Mouse (Mus musculus) cerebellum, adult 11-12 months (tissue): ENCODE measurements around the gene Ets1.

Experiments used
- DNase-seq: peaks from one replicate; pipeline ENCODE4 v3.0.0; 2022

Gene Ets1

GRCm38 (mm10) chr9:32635627-32636385 lies at the start of gene Ets1:
Gene Ets1 (plus strand): TSS chr9:32636221.
- DNase-seq, result no peak

DNA sequence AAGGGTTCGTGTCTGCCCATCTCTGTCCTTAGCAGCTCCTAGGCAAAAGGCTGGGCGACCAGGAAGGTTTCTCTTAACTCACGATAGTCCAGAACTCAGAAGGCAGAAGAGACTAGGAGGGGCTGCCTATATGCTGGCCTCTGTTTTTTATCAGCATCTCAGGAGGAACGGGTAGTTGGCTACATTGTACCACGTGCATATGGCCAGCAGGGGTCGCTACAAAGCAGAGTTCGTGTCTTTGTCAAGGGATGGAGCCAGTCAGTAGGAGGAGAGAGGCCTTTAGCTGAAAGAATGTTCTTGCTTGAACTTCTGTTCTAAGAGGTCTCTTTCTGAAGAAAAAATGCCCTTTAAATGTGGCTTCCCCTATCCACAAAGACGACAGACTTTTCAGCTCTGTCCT lies 46.1 kb upstream of the Ets1 start:
- DNase-seq, result peak; percentile 7

DNA sequence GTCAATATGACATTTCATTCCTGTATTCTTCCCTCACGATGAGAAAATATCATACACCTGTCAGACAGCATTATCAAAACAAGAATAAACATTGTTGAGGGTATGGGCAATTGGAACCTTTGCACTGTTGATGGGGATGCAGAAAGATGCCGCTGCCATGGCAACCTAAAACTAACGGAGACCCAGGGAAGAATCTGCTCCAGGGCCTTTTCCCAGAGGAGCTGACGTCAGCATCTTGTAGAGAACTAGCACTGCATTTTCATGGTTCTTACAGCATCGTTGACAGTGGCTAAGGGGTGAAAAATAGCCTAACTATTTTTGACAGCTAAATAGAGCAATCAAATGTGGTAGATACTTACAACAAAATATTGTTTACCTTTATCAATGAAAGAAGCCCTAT lies 45.5 kb upstream of the Ets1 start:
- no peak for DNase-seq

DNA sequence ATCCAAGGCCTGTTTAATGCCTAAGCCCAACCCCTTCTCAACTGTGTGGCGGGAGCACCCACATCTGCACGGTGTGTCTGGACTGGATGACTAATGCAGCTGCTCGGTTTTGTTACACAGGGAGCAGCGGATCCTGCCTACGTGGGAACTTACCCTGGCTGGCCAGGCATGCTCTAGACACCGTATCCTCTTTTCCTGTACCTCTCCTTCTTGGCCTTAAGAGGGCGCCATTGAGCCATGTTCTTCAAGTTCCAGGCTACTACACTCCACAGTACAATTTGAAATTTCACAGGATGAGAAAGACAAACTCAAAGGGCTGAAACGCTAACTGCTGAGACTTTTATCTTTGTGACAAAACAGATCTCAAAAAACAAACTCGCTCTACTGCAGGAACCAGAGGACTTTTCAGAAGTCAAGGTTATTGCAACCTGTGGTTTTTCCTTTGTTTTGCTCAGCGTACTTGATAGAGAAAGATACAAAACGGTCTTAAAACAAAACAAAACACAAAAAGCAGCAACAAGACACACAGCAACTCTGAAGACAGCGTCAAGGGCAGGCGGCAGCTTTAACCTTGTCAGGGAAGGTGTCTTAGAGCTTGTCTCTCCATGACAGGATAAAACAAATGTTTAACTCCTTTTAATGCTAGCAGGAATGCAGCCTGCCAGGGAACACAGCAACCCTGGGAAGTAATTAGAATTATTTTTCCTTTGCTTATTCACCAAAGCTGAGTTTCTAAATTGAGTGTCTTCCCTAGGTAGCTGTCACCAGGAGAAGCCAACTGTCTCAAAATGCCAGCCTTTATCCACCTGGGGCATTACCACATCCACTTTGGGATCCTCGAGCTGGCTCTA lies 44.1 kb upstream of the Ets1 start:
- peak; percentile 9 for DNase-seq

DNA sequence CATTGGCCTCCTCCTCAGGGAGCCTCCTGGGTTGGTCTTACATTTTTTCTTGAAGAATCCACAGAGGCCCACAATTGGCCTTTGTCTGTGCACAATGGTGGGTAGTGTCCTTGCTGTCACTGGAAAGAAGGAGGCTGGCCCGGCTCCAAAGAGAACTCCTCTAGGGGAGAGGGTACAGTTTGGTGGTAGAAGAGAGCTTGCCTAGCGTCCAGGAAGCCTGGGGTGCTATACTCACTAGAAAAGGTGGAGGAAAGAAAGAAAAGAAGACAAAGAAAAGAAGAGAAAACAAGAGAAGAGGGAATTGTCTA lies 43.5 kb upstream of the Ets1 start:
- no peak for DNase-seq

DNA sequence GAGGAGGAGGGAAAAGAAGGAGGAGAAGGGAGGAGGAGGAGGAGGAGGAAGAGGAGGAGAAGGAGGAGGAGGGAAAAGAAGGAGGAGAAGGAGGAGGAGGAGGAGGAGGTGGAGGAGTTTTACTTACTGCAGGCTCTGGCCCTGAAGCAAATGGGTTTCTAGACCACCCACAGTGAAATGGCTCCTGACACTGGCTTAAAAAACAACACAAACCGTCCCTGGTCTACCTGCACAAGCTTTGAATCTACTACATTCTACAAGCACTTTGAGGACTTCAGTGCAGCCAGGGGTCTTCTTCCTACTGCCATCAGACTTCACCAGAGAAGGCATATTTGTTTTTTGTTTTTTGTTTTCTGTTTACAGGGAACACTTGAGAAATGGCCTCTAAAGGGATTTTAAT lies 42.2 kb upstream of the Ets1 start:
- no peak for DNase-seq

- no peak for DNase-seq
Observed at GRCm38 (mm10) chr9:32594346-32594745, 41.7 kb upstream of the Ets1 start.

GRCm38 (mm10) chr9:32595076-32595820 lies 40.8 kb upstream of the Ets1 start:
- DNase-seq, result no peak

- no peak for DNase-seq
Observed at GRCm38 (mm10) chr9:32596366-32596765, 39.7 kb upstream of the Ets1 start.

GRCm38 (mm10) chr9:32601953-32602352 lies 34.1 kb upstream of the Ets1 start:
- no peak for DNase-seq

- DNase-seq, result no peak
Observed at GRCm38 (mm10) chr9:32603097-32603496, 32.9 kb upstream of the Ets1 start.

DNA sequence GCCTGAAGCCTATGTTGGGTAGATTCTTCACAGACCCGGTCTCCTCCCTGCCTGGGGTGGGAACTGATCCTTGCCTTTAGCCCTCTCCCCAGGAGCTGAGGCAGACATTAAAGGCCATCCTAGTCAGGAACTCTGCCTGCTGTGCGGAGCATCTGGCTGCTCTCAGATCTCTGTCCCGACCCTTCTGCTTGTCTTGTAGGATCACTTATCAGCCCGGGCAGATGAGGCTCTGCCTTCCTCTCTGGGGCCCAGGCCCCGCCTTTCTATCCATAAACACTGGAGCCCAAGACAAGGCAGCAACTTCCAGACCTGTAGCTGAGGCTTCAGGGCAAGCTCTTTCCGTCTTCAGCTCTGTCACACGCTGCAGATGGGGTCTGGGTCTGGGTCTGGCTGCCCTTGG lies 28.8 kb upstream of the Ets1 start:
- no peak for DNase-seq

DNA sequence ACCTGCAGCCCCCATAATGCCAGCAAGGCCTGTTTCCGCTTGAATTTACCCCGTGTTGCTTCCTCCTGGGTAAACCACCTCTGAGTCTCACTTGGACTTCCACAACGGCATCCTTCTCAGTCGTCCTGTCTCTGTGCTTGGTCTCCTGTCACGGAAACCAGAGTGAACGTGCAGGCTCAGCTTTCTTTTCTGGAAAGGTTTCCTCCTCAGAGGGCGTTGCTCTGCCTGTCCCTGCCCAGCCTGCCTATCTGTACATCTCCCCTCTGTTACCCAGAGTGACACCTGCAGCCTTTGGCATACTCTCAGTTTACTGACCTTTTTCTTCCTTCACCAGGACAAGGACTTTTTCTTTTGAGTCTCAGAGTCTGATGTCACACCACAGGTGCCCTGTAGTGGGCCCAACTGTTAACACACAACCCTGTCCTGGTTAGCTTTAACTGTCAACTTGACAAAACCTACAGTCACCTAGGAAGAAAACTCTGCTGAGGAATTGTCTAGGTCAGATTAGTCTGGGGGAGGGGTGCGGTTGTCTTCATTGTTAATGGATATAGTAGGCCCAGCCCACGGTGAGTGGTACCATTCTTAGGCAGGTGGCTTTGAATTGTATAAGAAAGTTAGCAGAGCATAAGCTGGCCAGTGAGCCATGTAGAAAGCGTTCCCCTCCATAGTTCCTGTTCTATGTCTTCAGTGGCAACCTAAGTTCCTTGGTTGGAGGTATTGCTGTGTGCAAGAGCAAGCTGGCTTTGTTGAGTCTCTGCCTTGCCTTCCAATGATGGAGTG lies 27.0 kb upstream of the Ets1 start:
- DNase-seq, result no peak

DNA sequence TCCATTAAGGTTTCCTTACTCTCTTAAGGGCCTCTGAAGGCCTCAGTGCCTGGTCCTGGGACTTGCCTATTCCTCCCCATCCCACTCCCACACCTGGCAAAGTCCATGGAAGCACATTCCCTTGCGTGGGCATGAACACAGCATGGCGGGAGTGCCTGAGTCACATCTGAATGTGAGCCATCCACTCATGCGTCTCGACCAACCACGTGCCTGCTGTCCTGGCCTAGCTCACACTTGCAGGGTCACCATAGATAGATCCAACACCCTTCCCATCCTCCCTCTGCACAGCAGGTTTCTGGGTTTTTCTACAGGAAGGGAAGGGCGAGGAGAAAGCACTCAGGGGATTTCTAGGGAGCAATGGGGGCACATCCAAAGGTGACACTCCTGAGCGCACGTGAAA lies 25.8 kb upstream of the Ets1 start:
- DNase-seq, result no peak

DNA sequence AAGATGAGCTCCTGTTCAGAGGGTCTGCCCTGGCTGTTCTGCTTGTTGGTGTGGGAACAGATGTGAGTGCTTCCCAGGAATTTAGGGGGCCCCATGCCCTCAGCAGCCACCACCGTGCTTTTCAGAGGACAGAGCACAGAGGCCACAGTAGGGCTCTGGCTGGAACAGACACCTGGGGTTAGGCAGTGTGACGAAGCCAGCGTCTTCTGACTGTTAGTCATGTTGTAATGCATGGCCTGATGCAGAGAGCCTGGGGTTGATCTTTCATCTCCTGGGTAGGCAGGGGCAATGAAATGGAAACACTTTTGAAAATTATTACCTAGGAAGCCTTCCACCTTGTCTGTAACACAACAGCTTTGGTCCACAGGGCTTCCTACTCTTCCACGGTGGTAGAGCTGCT lies 25.4 kb upstream of the Ets1 start:
- DNase-seq, result no peak

DNA sequence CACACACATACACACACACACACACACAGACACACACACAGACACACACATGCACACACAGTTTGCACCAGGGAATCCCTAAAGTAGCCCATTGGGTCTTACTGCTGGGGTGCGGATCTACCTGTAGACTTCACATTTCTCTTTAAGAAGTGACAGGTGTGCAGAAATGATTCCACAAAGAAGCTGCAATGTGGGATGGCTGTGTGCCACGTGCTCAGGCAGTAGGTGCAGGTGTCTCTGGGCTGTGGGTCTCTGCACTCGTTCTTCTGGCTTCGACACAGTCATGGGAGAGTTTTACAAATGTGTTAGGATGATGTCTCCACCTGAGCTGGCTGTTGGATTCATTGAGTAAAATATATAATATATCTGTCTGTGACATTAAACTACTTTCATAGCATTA lies 24.7 kb upstream of the Ets1 start:
- DNase-seq, result no peak

DNA sequence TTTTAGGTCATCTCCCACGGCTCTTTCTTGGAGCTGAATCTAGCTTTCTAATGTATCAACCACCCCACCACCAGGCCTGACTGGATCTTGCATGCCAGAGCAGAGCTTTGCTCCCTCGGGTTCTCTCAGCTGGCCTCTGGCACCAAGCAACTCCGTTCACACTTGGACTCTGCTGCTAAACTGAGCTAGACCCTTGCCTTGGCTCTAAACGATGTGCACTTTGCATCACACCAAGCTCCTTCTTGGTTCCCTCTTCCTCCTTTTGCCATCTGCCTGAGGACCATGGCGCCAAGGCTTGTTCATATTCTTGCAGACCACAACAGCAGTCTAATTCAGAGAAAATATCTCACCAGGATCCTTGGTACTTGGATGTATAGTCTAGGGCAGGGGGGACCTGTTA lies 23.6 kb upstream of the Ets1 start:
- DNase-seq, result no peak

DNA sequence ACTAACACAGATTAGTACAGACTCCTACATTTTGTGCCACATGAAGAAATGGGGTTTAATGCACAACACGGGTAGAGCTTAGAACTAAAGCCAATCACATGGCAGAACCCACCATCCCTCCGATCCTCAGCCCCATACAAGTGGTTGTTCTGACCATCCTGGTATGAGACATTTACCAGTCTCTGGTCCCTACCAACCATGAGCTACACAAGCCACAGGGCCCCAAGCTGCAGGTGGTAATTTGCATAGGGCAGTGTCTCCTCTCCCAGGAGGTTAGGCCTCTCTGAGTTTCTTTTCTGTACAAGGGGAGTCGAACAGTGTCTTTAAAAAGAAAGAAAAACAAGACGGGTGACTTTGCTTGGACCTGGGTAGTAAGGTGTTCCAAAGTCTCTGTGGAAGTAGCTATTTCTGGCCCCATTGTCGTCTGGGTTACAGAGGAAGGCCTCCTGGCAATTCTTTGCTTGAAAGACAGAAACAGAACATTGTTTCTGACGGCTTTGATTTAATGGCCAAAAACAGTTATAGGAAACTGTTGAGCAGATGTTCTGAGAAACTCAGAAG lies 23.1 kb upstream of the Ets1 start:
- DNase-seq, result no peak

DNA sequence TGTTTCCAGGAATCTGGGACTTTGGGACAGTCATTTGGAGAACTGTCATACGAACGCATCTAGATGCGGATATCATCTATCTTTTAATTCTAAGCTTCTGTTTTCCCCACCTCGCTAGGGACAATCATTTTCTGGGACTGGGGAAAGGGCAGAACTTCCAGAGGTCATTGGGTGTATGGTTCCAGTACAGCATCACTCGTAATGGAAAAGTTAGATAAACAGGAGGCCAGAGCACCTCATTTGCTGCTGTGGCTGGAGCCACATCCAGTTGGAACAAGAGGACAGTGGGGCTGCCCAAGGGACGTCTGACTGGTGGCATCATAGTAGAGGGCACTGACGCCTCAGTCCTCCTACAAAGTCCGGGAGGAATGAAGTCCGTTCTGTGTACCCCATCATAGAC lies 21.8 kb upstream of the Ets1 start:
- DNase-seq, result no peak

- no peak for DNase-seq
Observed at GRCm38 (mm10) chr9:32615461-32615860, 20.6 kb upstream of the Ets1 start.

DNA sequence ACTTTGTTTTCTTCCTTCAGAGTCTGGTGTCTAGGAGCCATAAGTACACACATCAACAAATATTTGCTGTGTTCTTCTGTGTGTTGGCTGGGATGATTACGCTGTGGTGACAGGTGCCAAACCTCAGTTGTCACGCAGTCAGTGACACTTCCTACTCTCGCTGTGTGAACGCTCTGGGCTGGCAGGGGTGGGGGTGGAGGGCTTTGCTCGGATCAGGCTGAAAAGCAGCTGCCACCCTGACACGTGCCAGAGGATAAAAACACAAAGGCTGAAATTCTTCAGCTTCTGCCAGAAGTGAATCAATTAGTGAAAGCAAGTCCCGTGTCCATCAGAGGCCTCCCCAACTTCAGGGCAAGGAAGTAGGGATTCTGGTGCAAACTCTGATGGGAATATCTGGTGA lies 20.0 kb upstream of the Ets1 start:
- DNase-seq, result no peak

DNA sequence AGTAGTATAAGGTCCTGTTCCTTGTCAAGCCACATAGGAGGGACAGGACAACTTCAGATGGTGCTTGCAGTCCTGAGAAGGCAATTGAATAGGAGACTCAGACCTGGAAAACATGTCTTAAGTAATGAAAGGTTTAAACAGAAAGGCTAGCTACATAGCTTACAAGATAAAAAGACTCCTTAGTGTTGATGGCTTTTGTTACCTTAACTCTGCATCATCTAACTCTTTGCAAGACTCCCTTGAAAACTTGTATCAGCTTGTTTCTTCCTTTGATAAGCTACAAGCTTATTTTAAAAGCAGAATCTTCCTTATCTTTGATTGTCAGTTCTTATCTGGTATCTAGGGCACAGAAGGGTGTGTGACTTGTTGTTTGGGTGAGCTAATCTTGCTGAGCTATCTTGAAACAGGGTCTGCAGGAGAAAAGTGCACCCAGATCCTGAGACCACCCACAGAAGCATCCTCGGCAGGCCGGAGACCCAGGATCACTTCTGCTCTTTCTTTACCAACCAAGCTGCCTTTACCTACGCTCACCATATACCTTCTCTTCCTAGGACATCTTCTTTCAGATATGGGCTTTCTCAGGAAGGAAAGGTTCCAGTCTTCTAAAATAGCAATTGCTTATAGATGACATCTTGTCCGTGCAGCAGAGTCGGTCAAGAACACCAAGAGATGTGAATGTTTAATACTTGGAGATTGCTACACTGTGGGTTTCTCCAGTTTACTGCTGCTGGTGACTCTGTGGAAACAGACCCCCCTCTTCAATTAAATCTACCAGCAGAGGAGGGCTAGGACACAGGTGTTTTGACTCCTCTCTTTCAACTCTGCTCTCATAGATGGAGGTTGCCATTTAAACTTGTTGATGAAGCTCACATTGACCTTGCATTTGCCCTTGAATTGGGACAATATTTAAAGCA lies 19.2 kb upstream of the Ets1 start:
- no peak for DNase-seq
